Mouse (Mus musculus) myocyte (in vitro differentiated cells): Measurements from ENCODE around the gene Vps4a. TPM values are rescaled to one million over a fixed set of nuclear protein-coding genes. Genes with fewer than 3 reads are reported as not detected.
"Not testable (repeated sequence)": the region's sequence is repeated elsewhere in the genome, so short reads cannot be mapped to it uniquely, and the experiment has no call there.

Experiments used
- H3K27me3 ChIP-seq: one replicate; pipeline ENCODE4 v1.6.1; 2011; ENCODE audit not compliant: control insufficient read depth, insufficient read depth, insufficient read length
- H3K36me3 ChIP-seq: one replicate; pipeline ENCODE4 v1.6.1; 2011; ENCODE audit not compliant: control insufficient read depth, insufficient read depth
- H3K4me2 ChIP-seq: one replicate; pipeline ENCODE4 v1.6.1; 2011; ENCODE audit warnings: low read depth, control low read depth
- H3K4me3 ChIP-seq: one replicate; pipeline ENCODE4 v1.5.1; 2011; ENCODE audit warnings: mild to moderate bottlenecking, control low read depth, moderate library complexity
- H3K79me2 ChIP-seq: one replicate; pipeline ENCODE4 v1.6.1; 2011; ENCODE audit not compliant: control insufficient read depth, insufficient read depth
- H3ac ChIP-seq: one replicate; pipeline ENCODE4 v1.6.1; 2011; ENCODE audit not compliant: control insufficient read depth, insufficient read length
- CEBPB ChIP-seq: IDR thresholded peaks from 2 replicates; pipeline ENCODE4 v1.6.1; 2011; ENCODE audit warnings: mild to moderate bottlenecking, moderate library complexity; ENCODE audit not compliant: poor library complexity, insufficient read depth, severe bottlenecking
- E2F4 ChIP-seq: IDR thresholded peaks from one replicate; pipeline ENCODE4 v1.6.1; 2011; ENCODE audit warnings: mild to moderate bottlenecking, control low read depth, moderate library complexity; ENCODE audit not compliant: insufficient read depth
- MAX ChIP-seq: IDR thresholded peaks from one replicate; pipeline ENCODE4 v1.6.1; 2011; ENCODE audit warnings: low read depth, mild to moderate bottlenecking, control low read depth
- MYOD1 ChIP-seq, 3 experiments: IDR thresholded peaks; one replicate each; pipeline ENCODE4 v1.6.1; 2011; ENCODE audit warnings: control low read depth in 2 of 3, low read depth in 2 of 3, mild to moderate bottlenecking in 2 of 3, moderate library complexity in 1 of 3; ENCODE audit not compliant: insufficient read length in 2 of 3, control insufficient read depth in 1 of 3
- MYOG ChIP-seq, 3 experiments: IDR thresholded peaks; one replicate each; pipeline ENCODE4 v1.6.1; 2011; ENCODE audit warnings: control low read depth in 2 of 3, low read depth in 2 of 3, mild to moderate bottlenecking in 2 of 3; ENCODE audit not compliant: insufficient read length in 2 of 3, control insufficient read depth in 1 of 3, insufficient read depth in 1 of 3
- POLR2A ChIP-seq: IDR thresholded peaks from one replicate; pipeline ENCODE4 v1.6.1; 2011; ENCODE audit warnings: low read depth, mild to moderate bottlenecking, control low read depth, moderate library complexity; ENCODE audit not compliant: insufficient read length
- POLR2AphosphoS2 ChIP-seq: IDR thresholded peaks from one replicate; pipeline ENCODE4 v1.6.1; 2011; ENCODE audit warnings: low read depth, control low read depth; ENCODE audit not compliant: insufficient read length
- REST ChIP-seq: IDR thresholded peaks from one replicate; pipeline ENCODE4 v1.6.1; 2011; ENCODE audit warnings: mild to moderate bottlenecking, control low read depth, moderate library complexity; ENCODE audit not compliant: insufficient read depth, insufficient read length
- SRF ChIP-seq: IDR thresholded peaks from one replicate; pipeline ENCODE4 v1.6.1; 2011; ENCODE audit warnings: low read depth; ENCODE audit not compliant: control insufficient read depth, insufficient read length
- TCF12 ChIP-seq: IDR thresholded peaks from one replicate; pipeline ENCODE4 v1.6.1; 2011; ENCODE audit warnings: mild to moderate bottlenecking, control low read depth; ENCODE audit not compliant: poor library complexity, insufficient read depth, severe bottlenecking
- TCF3 ChIP-seq: IDR thresholded peaks from one replicate; pipeline ENCODE4 v1.6.1; 2011; ENCODE audit warnings: low read depth, control low read depth; ENCODE audit not compliant: insufficient read length
- USF1 ChIP-seq: IDR thresholded peaks from one replicate; pipeline ENCODE4 v1.6.1; 2011; ENCODE audit warnings: low read depth, mild to moderate bottlenecking, control low read depth, moderate library complexity
- polyA plus RNA-seq: library from polyadenylated mRNA; unstranded; fragments of >200 nt; fragmentation: generic; extraction: Trizol; gene quantifications from one replicate; pipeline ENCODE4 v1.2.1, GENCODE M21; 2012; ENCODE audit warnings: missing spikeins

Vps4a gene
- polyA plus RNA-seq: 35.4 TPM

GRCm38 (mm10) chr8:107030650-107031576 is at the start of gene Vps4a:
Vps4a (plus strand) TSS chr8:107031222.
- TF ChIP-seq MAX: no peak
- no peak for TF ChIP-seq TCF3
- no peak for TF ChIP-seq CEBPB
- peak in 1 of 3 experiments; percentile 18 for TF ChIP-seq MYOG (IDR thresholded peaks at IDR 0.05; ENCODE audit: control insufficient read depth in 1 of 3, insufficient read depth in 1 of 3, insufficient read length in 2 of 3, low read depth in 2 of 3)
- no peak for TF ChIP-seq USF1
- TF ChIP-seq SRF: peak; percentile 23
- no peak for TF ChIP-seq E2F4
- peak; percentile 80 for TF ChIP-seq POLR2AphosphoS2
- TF ChIP-seq POLR2A: peak; percentile 90
- no peak for TF ChIP-seq TCF12
- TF ChIP-seq REST: no peak
- TF ChIP-seq MYOD1 (IDR thresholded peaks at IDR 0.05; ENCODE audit: control insufficient read depth in 1 of 3, insufficient read length in 2 of 3, low read depth in 2 of 3): peak in 1 of 3 experiments; percentile 16
- peak within 1 kb of the TSS; percentile 35 for H3K4me3 ChIP-seq
- H3K4me2 ChIP-seq: peak within 1 kb of the TSS; percentile 74
- peak within 1 kb of the TSS; percentile 82 for H3ac ChIP-seq
- H3K27me3 ChIP-seq: no peaks in the 10 kb centered on the region
- H3K36me3 ChIP-seq: no peaks in the 10 kb centered on the region
- peaks cover 34% of the 10 kb centered on the region for H3K79me2 ChIP-seq

- peaks cover 3% of the 10 kb centered on the region for H3K79me2 ChIP-seq
- TF ChIP-seq POLR2AphosphoS2: no peak
- no peak for TF ChIP-seq SRF
- TF ChIP-seq REST: no peak
- peaks cover 10% of the 10 kb centered on the region for H3K36me3 ChIP-seq
- no peak overlapping the region for H3K4me3 ChIP-seq
- H3K4me2 ChIP-seq: no peak overlapping the region
- no peaks in the 10 kb centered on the region for H3K27me3 ChIP-seq
- H3ac ChIP-seq: no peak overlapping the region
These were observed 45.6 kb upstream of the Vps4a start for GRCm38 (mm10) chr8:106985404-106985821.

GRCm38 (mm10) chr8:106985951-106986350 is 45.1 kb upstream of the Vps4a start:
- no peaks in the 10 kb centered on the region for H3K79me2 ChIP-seq
- no peak overlapping the region for H3ac ChIP-seq
- no peaks in the 10 kb centered on the region for H3K27me3 ChIP-seq
- peaks cover 10% of the 10 kb centered on the region for H3K36me3 ChIP-seq
- H3K4me3 ChIP-seq: no peak overlapping the region
- H3K4me2 ChIP-seq: no peak overlapping the region
- no peak for TF ChIP-seq POLR2AphosphoS2
- no peak for TF ChIP-seq REST
- TF ChIP-seq POLR2A: no peak
- no peak for TF ChIP-seq SRF
- no peak for TF ChIP-seq MAX
- TF ChIP-seq TCF12: no peak
- TF ChIP-seq USF1: no peak
- no peak for TF ChIP-seq E2F4
- no peak for TF ChIP-seq MYOG (IDR thresholded peaks at IDR 0.05; ENCODE audit: control insufficient read depth in 1 of 3, insufficient read depth in 1 of 3, insufficient read length in 2 of 3, low read depth in 2 of 3)

- no peak for TF ChIP-seq MYOG (IDR thresholded peaks at IDR 0.05; ENCODE audit: control insufficient read depth in 1 of 3, insufficient read depth in 1 of 3, insufficient read length in 2 of 3, low read depth in 2 of 3)
- TF ChIP-seq TCF3: no peak
- no peak for TF ChIP-seq SRF
- TF ChIP-seq POLR2AphosphoS2: no peak
- TF ChIP-seq POLR2A: no peak
- H3K4me2 ChIP-seq: no peak overlapping the region
- H3ac ChIP-seq: no peak overlapping the region
- no peaks in the 10 kb centered on the region for H3K27me3 ChIP-seq
- peaks cover 15% of the 10 kb centered on the region for H3K36me3 ChIP-seq
- no peak overlapping the region for H3K4me3 ChIP-seq
- H3K79me2 ChIP-seq: no peaks in the 10 kb centered on the region
These were observed 43.5 kb upstream of the Vps4a start for GRCm38 (mm10) chr8:106987557-106987956.

- H3ac ChIP-seq: no peak overlapping the region
- H3K4me2 ChIP-seq: no peak overlapping the region
- H3K27me3 ChIP-seq: no peaks in the 10 kb centered on the region
- no peak overlapping the region for H3K4me3 ChIP-seq
- H3K79me2 ChIP-seq: no peaks in the 10 kb centered on the region
- H3K36me3 ChIP-seq: peaks cover 12% of the 10 kb centered on the region
- TF ChIP-seq MYOD1 (IDR thresholded peaks at IDR 0.05; ENCODE audit: control insufficient read depth in 1 of 3, insufficient read length in 2 of 3, low read depth in 2 of 3): no peak
- no peak for TF ChIP-seq TCF3
- no peak for TF ChIP-seq MAX
- no peak for TF ChIP-seq REST
- TF ChIP-seq E2F4: no peak
- no peak for TF ChIP-seq TCF12
- TF ChIP-seq USF1: no peak
- TF ChIP-seq MYOG (IDR thresholded peaks at IDR 0.05; ENCODE audit: control insufficient read depth in 1 of 3, insufficient read depth in 1 of 3, insufficient read length in 2 of 3, low read depth in 2 of 3): no peak
- no peak for TF ChIP-seq POLR2A
- no peak for TF ChIP-seq SRF
- no peak for TF ChIP-seq POLR2AphosphoS2
- TF ChIP-seq CEBPB: no peak
These were observed 39.6 kb upstream of the Vps4a start for GRCm38 (mm10) chr8:106991393-106991792.

- not testable (repeated sequence) for H3ac ChIP-seq, H3K4me3 ChIP-seq, H3K4me2 ChIP-seq, H3K27me3 ChIP-seq, H3K79me2 ChIP-seq
- peaks cover 12% of the 10 kb centered on the region for H3K36me3 ChIP-seq
These were observed 34.7 kb upstream of the Vps4a start for GRCm38 (mm10) chr8:106996339-106996738.
